Mouse (Mus musculus) liver, embryonic 13.5 days (tissue): ENCODE data around the gene Snapc5. TPM values are rescaled to one million over a fixed set of nuclear protein-coding genes. Genes with fewer than 3 reads are reported as not detected.

Experiments used
- ATAC-seq: fragments of 200-750 bp; cut with Nextera tagmentation; 2 replicates; pipeline ENCODE4 v1.8.0; 2017; ENCODE audit warnings: low read depth, mild to moderate bottlenecking, moderate number of reproducible peaks, moderate library complexity
- DNase-seq: peaks from one replicate; pipeline ENCODE4 v3.0.0; 2022
- H3K27ac ChIP-seq: fragments of 300-500 bp; sonication (generic); 2 replicates; pipeline ENCODE4 v1.5.1; 2015; ENCODE audit warnings: moderate library complexity, mild to moderate bottlenecking, inconsistent platforms
- H3K27me3 ChIP-seq: fragments of 300-500 bp; sonication (generic); 2 replicates; pipeline ENCODE4 v1.6.1; 2015; ENCODE audit warnings: mild to moderate bottlenecking, inconsistent platforms
- H3K36me3 ChIP-seq: fragments of 300-500 bp; sonication (generic); 2 replicates; pipeline ENCODE4 v1.6.1; 2015; ENCODE audit warnings: mild to moderate bottlenecking, inconsistent platforms
- H3K4me1 ChIP-seq: fragments of 300-500 bp; sonication (generic); replicated peaks from 2 replicates; pipeline ENCODE4 v1.6.1; 2015; ENCODE audit warnings: inconsistent platforms
- H3K4me2 ChIP-seq: fragments of 300-500 bp; sonication (generic); 2 replicates; pipeline ENCODE4 v1.6.1; 2015; ENCODE audit warnings: inconsistent platforms, mild to moderate bottlenecking, moderate library complexity
- H3K4me3 ChIP-seq: fragments of 300-500 bp; sonication (generic); replicated peaks from 2 replicates; pipeline ENCODE4 v1.5.1; 2015; ENCODE audit warnings: mild to moderate bottlenecking, inconsistent platforms
- H3K9ac ChIP-seq: fragments of 300-500 bp; sonication (generic); 2 replicates; pipeline ENCODE4 v1.6.1; 2015; ENCODE audit warnings: mild to moderate bottlenecking, inconsistent platforms
- H3K9me3 ChIP-seq: fragments of 300-500 bp; sonication (generic); replicated peaks from 2 replicates; pipeline ENCODE4 v1.6.1; 2016; ENCODE audit warnings: inconsistent platforms
- WGBS: fragments of 180-500 bp; shearing (Covaris S2); methylation state at CpG from one replicate; pipeline ENCODE4 v1.1.7; 2015; ENCODE audit not compliant: insufficient replicate concordance; 5-methylcytosine and 5-hydroxymethylcytosine counted together
- microRNA-seq: library from miRNA; unstranded; fragments of <30 nt; microRNA quantifications from one replicate; pipeline ENCODE4, GENCODE M21; 2016
- polyA plus RNA-seq: library from polyadenylated mRNA; unstranded; fragments of >200 nt; fragmentation: Nextera tagmentation; extraction: Ambion mirVana; gene quantifications from 2 replicates; pipeline ENCODE4 v1.2.1, GENCODE M21; 2015

Snapc5 gene
- polyA plus RNA-seq, 1 experiment from 2014 or later: 16.6 TPM

- Histone ChIP-seq H3K27ac (no peak overlapping the region), H3K4me2 (no peak overlapping the region), H3K9ac (no peak overlapping the region), H3K9me3 (no peaks in the 10 kb centered on the region), H3K36me3 (0 out of 2 replicates have a peak, but pooled peaks cover 2% of the 10 kb centered on the region), H3K27me3 (no peaks in the 10 kb centered on the region), H3K4me3 (no peak overlapping the region), H3K4me1 (peaks cover 22% of the 10 kb centered on the region)
- ATAC-seq (peak; percentile 31; the same call in 1 of the 2 replicates), DNase-seq (no peak)
These were observed 46.7 kb downstream of the Snapc5 start for GRCm38 (mm10) chr9:64225805-64226204.

DNA sequence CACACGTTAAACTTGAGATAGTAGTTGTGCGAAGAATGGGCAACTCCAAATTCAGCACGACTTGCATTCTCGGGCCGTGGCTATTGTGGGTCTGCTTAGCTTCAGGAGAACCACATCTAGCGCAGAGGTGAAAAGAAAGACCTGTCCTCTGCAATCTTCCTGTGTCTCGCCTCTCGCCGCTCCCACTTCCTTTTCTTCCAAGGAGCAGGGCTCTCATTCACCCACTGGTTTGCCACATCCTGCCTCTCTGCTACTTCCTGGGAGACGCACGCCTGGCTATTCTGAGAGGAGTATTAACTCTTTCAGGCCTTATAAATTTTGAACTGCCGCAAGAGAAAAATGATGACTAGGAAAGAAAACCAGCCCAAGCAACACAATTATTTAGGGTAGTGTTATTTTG is 48.7 kb downstream of the Snapc5 start:
- no peak for ATAC-seq
- no peak overlapping the region for H3K27ac ChIP-seq
- H3K4me1 ChIP-seq: peaks cover 28% of the 10 kb centered on the region
- H3K4me3 ChIP-seq: no peak overlapping the region
- DNase-seq: no peak
- H3K9ac ChIP-seq: no peak overlapping the region
- no peaks in the 10 kb centered on the region for H3K27me3 ChIP-seq
- WGBS: 31% methylated on average over 12 of the region's 12 CpGs
- no peak overlapping the region for H3K4me2 ChIP-seq
- H3K36me3 ChIP-seq: 0 out of 2 replicates have a peak, but pooled peaks cover 2% of the 10 kb centered on the region
- no peaks in the 10 kb centered on the region for H3K9me3 ChIP-seq

DNA sequence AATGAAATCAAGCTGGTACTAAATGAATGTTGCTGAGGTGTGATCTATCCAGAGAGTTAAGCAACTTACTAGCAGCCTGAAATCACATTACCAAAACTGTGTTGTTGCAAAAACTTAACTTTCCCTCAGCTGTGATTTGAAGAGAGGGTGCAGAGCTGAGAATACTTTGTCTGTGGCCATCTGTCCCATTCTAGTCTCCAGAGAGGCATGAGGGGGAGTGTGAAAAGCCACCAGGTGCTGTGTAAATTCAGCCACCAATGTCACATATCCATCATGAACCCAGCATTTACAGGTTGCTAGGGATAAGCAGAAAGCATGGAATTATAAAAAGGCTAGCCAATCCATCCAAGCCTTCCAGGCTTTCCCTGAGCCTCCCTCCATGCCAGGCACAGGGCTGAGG is 49.9 kb downstream of the Snapc5 start:
- Histone ChIP-seq H3K4me3 (no peak overlapping the region), H3K27me3 (no peaks in the 10 kb centered on the region), H3K9ac (no peak overlapping the region), H3K4me2 (no peak overlapping the region), H3K4me1 (peaks cover 28% of the 10 kb centered on the region), H3K27ac (no peak overlapping the region), H3K36me3 (no peaks in the 10 kb centered on the region), H3K9me3 (no peaks in the 10 kb centered on the region)
- ATAC-seq (no peak), DNase-seq (no peak)

DNA sequence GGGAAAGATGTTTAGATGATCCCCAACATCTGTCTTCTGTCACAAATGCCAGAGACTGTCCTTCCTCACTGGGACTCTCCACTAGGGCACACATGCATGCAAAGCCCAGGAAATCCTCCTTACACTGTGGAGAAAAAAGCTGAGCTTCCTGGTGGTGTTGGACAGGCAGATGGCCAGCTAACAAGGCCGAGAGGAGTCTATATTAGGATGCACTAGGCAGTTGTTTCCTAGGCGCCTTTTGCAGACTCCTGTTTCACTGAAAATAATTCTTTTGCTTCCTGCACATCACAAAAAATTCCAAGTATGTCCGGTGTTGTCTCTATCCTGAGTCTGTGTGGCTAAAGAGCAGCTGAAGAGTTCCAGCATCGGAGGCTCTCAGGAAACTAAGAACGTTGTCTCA is 52.1 kb downstream of the Snapc5 start:
- no peak for DNase-seq
- no peak overlapping the region for H3K27ac ChIP-seq
- 53% methylated on average over 5 of the region's 5 CpGs for WGBS
- H3K4me1 ChIP-seq: peaks cover 24% of the 10 kb centered on the region
- H3K4me3 ChIP-seq: no peak overlapping the region
- no peak overlapping the region for H3K4me2 ChIP-seq
- no peaks in the 10 kb centered on the region for H3K9me3 ChIP-seq
- no peaks in the 10 kb centered on the region for H3K36me3 ChIP-seq
- ATAC-seq: no peak
- H3K27me3 ChIP-seq: no peaks in the 10 kb centered on the region
- H3K9ac ChIP-seq: no peak overlapping the region

GRCm38 (mm10) chr9:64231674-64232073 is 52.6 kb downstream of the Snapc5 start:
- Histone ChIP-seq H3K27ac (no peak overlapping the region), H3K4me1 (peaks cover 24% of the 10 kb centered on the region), H3K9ac (no peak overlapping the region), H3K36me3 (no peaks in the 10 kb centered on the region), H3K27me3 (no peaks in the 10 kb centered on the region), H3K9me3 (no peaks in the 10 kb centered on the region), H3K4me2 (no peak overlapping the region), H3K4me3 (no peak overlapping the region)
- no peak for DNase-seq
- 69% methylated on average over 3 of the region's 3 CpGs for WGBS
- no peak for ATAC-seq

DNA sequence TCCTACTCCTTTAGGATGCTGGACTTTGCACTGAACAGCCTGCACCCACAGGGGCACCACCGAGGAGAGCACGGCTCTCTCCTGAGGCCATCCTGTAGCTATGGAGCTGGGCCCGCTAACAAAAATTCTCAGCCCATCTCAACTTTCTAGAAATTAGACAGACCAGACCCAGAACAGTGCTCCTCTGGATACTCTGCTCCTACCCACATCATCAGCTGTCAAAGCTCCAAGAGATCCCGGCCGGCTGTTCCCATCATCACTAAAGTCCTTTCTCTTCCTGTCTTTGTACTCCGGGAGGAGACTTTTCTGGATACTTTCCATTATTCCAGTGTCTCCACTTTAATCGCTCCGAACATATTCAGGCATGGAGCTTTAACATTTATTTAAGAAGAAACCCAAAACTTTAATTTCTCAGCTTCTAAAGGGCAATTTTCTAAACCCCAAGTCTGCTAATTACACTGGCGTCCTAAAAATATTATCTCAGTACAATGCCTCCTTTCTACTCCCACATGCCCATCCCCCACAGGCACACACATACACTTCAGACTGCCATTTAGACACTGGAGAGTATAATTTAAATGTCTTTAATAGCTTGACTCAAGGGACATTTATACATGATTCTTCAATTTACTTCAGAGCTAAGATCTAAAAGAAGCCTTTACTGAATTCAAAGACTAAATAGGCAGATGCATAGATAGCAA is 53.3 kb downstream of the Snapc5 start:
- no peak overlapping the region for H3K4me3 ChIP-seq
- 76% methylated on average over 9 of the region's 9 CpGs for WGBS
- no peaks in the 10 kb centered on the region for H3K27me3 ChIP-seq
- H3K4me1 ChIP-seq: peaks cover 24% of the 10 kb centered on the region
- H3K9me3 ChIP-seq: no peaks in the 10 kb centered on the region
- ATAC-seq: no peak
- H3K36me3 ChIP-seq: no peaks in the 10 kb centered on the region
- no peak overlapping the region for H3K9ac ChIP-seq
- DNase-seq: no peak
- H3K27ac ChIP-seq: no peak overlapping the region
- H3K4me2 ChIP-seq: no peak overlapping the region

Small RNAs within 50 kb of the gene (microRNA-seq; reads per million reads assigned to microRNA genes)
- not detected for gene Gm24106

Other genes starting within 250 kb of the Snapc5 start
- 2.5 and 2.8 TPM in 2 replicates for gene Smad6, start 157.2 kb upstream of the Snapc5 start, polyA plus RNA-seq
- not detected in 2 replicates for gene Lctl, start 62.1 kb upstream of the Snapc5 start, polyA plus RNA-seq
- gene Zwilch, start 6.2 kb upstream of the Snapc5 start, polyA plus RNA-seq: 14.7 and 17.6 TPM in 2 replicates
- 1,021 and 1,130 TPM in 2 replicates for gene Rpl4, start 5.9 kb upstream of the Snapc5 start, polyA plus RNA-seq
- 1.0 TPM in 2 replicates for gene Uchl4, start 55.9 kb downstream of the Snapc5 start, polyA plus RNA-seq
- gene Map2k1, start 74.4 kb downstream of the Snapc5 start, polyA plus RNA-seq: 32.5 and 34.1 TPM in 2 replicates
- gene Tipin, start 102.3 kb downstream of the Snapc5 start, polyA plus RNA-seq: 284 and 311 TPM in 2 replicates
- gene Dis3l, start 162.0 kb downstream of the Snapc5 start, polyA plus RNA-seq: 9.8 and 12.0 TPM in 2 replicates
- 0.23 and 0.38 TPM in 2 replicates for gene Megf11, start 206.4 kb downstream of the Snapc5 start, polyA plus RNA-seq